Mouse (Mus musculus) testis, adult 2 months (tissue): ENCODE measurements around the gene Atp6v1b1.

Source experiments
- CTCF ChIP-seq: fragments of 200-500 bp; IDR thresholded peaks from 2 replicates; pipeline ENCODE4 v1.5.1; 2012; ENCODE audit warnings: low read depth, mild to moderate bottlenecking, inconsistent platforms, low read length, moderate library complexity; ENCODE audit not compliant: control insufficient read depth, insufficient read depth, insufficient replicate concordance
- POLR2A ChIP-seq: fragments of 200-500 bp; IDR thresholded peaks from 2 replicates; pipeline ENCODE4 v1.6.1; 2012; ENCODE audit warnings: low read depth, mild to moderate bottlenecking, inconsistent platforms, low read length, moderate library complexity; ENCODE audit not compliant: control insufficient read depth

DNA sequence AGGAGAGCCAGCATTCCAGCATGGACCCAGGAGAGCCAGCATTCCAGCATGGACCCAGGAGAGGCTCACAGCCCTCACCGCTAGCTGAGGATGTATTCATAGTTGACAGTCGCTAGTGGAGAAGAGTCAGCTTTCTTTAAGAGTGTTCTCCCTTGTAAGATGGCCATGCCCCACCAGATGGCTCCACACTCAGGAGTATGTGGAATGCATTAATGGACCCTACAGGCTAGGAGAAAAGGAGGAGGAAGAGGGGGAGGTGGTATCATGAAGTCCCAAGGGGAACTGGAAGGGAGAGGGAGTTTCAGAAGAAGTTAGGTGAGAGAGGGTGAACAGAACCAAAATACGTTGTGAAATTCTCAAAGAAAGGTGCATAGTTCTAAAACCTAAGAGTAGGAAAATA is 47.1 kb upstream of the Atp6v1b1 start:
- TF ChIP-seq CTCF: no peak
- no peak for TF ChIP-seq POLR2A
